Mouse (Mus musculus): ENCODE measurements around the gene Tmem98.

- TF ChIP-seq POLR2AphosphoS2 (IDR thresholded peaks at IDR 0.05; ENCODE audit: insufficient read length, low read depth), result no peak
- no peak for TF ChIP-seq MYOG (IDR thresholded peaks at IDR 0.05; ENCODE audit: control insufficient read depth in 1 of 3, insufficient read depth in 1 of 3, insufficient read length in 2 of 3, low read depth in 2 of 3)
- TF ChIP-seq MYOD1 (IDR thresholded peaks at IDR 0.05; ENCODE audit: control insufficient read depth in 1 of 3, insufficient read length in 2 of 3, low read depth in 2 of 3), result no peak
- TF ChIP-seq SRF (IDR thresholded peaks at IDR 0.05; ENCODE audit: control insufficient read depth, insufficient read length, low read depth), result no peak
These were observed 53.0 kb downstream of the Tmem98 start for GRCm38 (mm10) chr11:80862941-80863340.
